Mouse (Mus musculus): ENCODE results near the gene Gm20509. TPM values are rescaled to one million over a fixed set of nuclear protein-coding genes. Genes with fewer than 3 reads are reported as not detected.

Gene Gm20509
- total and polyA plus RNA-seq, 3 experiments = not detected

GRCm38 (mm10) chr9:73059224-73059623 is 43.0 kb upstream of the Gm20509 start:
- dilution Hi-C loops (cut with MboI; ENCODE audit: extremely low pct_ligation_motif_present, extremely low pct_unique_long_range_greater_than_20kb, low sequenced_read_pairs) = no loop called here
- Histone ChIP-seq H3K9me3 (replicated peaks; ENCODE audit: low read length) (no peaks in the 10 kb centered on the region), H3K27ac (ENCODE audit: insufficient read depth, low read depth) (no peak overlapping the region), H3K4me3 (replicated peaks in 1 of 3; ENCODE audit: low read depth in 2 of 3, low read length in 2 of 3, poor library complexity in 1 of 3) (no peak overlapping the region), H3K4me2 (ENCODE audit: insufficient read depth, low read depth, poor library complexity, severe bottlenecking) (no peak overlapping the region), H3K79me2 (replicated peaks; ENCODE audit: control insufficient read depth, extremely low read depth, insufficient read depth, poor library complexity, severe bottlenecking) (no peaks in the 10 kb centered on the region), H3K4me1 (ENCODE audit: control insufficient read depth in 1 of 2, insufficient read depth in 2 of 2) (peaks cover 3 to 46% of the 10 kb centered on the region in 2 experiments; a peak in 3 of 4 replicates), H3K36me3 (replicated peaks in 1 of 2; ENCODE audit: control insufficient read depth in 1 of 2, insufficient read depth in 1 of 2, low read length in 1 of 2) (peaks cover 0 to 26% of the 10 kb centered on the region in 2 experiments), H3K27me3 (replicated peaks) (no peaks in the 10 kb centered on the region), H3K9ac (ENCODE audit: insufficient read depth, low read depth) (no peak overlapping the region)
- TF ChIP-seq HCFC1 (IDR thresholded peaks at IDR 0.05; ENCODE audit: low read depth, low read length) (no peak), E2F4 (IDR thresholded peaks at IDR 0.05; ENCODE audit: insufficient replicate concordance, low read depth, low read length) (no peak), ZKSCAN1 (IDR thresholded peaks at IDR 0.05; ENCODE audit: borderline replicate concordance, low read depth, low read length) (no peak)
- DNase-seq (ENCODE audit: extremely low read depth) = no peak
- in situ Hi-C loops (cut with MboI; ENCODE audit: low pct_ligation_motif_present, low pct_unique_long_range_greater_than_20kb, low sequenced_read_pairs) = no loop called here

DNA sequence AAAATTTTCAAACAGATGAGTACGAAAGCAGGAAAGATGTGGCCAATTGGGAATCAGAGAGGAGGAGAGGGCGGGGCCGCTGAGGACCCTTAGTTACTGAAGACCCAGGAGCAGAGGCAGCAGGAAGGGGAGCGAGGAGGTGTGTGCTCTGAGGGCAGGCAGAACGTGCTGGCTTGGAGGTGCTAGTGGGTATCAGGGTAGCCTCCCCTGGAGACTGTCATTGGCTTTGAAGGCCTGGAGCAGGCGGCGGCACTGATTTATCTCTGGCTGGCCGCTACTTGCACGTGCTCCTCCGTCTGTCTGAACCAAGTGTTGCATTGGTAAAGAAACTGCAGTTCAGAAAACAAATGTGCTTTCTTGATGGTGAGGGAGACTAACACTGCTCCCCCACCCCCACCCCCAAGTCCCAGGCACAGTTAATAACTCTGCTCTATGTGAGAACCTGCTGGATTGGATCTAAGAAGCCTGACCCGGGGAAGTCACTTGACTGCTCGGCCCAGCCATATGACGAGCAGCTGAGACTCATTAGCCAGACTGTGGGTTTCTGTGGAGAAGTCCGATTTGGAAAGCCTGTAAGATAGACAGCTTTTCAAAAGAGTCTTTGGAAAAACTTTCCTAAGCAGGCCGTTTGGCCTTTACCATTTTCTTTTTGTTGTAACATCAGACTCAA is 38.5 kb upstream of the Gm20509 start:
- Histone ChIP-seq H3K4me2 (ENCODE audit: insufficient read depth, low read depth, poor library complexity, severe bottlenecking) (no peak overlapping the region), H3K4me1 (ENCODE audit: control insufficient read depth in 1 of 2, insufficient read depth in 2 of 2) (peaks cover 0 to 4% of the 10 kb centered on the region in 2 experiments; a peak in 2 of 4 replicates), H3K9ac (ENCODE audit: insufficient read depth, low read depth) (no peak overlapping the region), H3K4me3 (replicated peaks in 1 of 3; ENCODE audit: low read depth in 2 of 3, low read length in 2 of 3, poor library complexity in 1 of 3) (no peak overlapping the region), H3K79me2 (replicated peaks; ENCODE audit: control insufficient read depth, extremely low read depth, insufficient read depth, poor library complexity, severe bottlenecking) (no peaks in the 10 kb centered on the region), H3K36me3 (replicated peaks in 1 of 2; ENCODE audit: control insufficient read depth in 1 of 2, insufficient read depth in 1 of 2, low read length in 1 of 2) (peaks cover 0 to 38% of the 10 kb centered on the region in 2 experiments), H3K9me3 (replicated peaks; ENCODE audit: low read length) (no peaks in the 10 kb centered on the region), H3K27ac (ENCODE audit: insufficient read depth, low read depth) (no peak overlapping the region), H3K27me3 (replicated peaks) (no peaks in the 10 kb centered on the region)
- TF ChIP-seq TBP (conservative IDR thresholded peaks at IDR 0.05; ENCODE audit: low read depth, low read length) = no peak
- TF ChIP-seq JUN (IDR thresholded peaks at IDR 0.05; ENCODE audit: insufficient read depth, low read depth, low read length) = no peak
- no peak for TF ChIP-seq PAX5 (IDR thresholded peaks at IDR 0.05; ENCODE audit: low read length)
- no peak for TF ChIP-seq EP300 (IDR thresholded peaks at IDR 0.05; ENCODE audit: low read length)
- TF ChIP-seq MAFK (IDR thresholded peaks at IDR 0.05; ENCODE audit: insufficient replicate concordance, low read length) = no peak
- no peak for TF ChIP-seq IRF4 (IDR thresholded peaks at IDR 0.05; ENCODE audit: low read depth, low read length)
- TF ChIP-seq RCOR1 (conservative IDR thresholded peaks at IDR 0.05; ENCODE audit: low read depth, low read length) = no peak
- no peak for TF ChIP-seq ZMIZ1 (IDR thresholded peaks at IDR 0.05; ENCODE audit: low read depth, low read length)
- TF ChIP-seq ZNF384 (IDR thresholded peaks at IDR 0.05; ENCODE audit: low read depth, low read length) = no peak
- no peak for TF ChIP-seq USF2 (conservative IDR thresholded peaks at IDR 0.05; ENCODE audit: low read depth, low read length)
- TF ChIP-seq NRF1 (IDR thresholded peaks at IDR 0.05; ENCODE audit: low read depth, low read length) = no peak
- in situ Hi-C loops (cut with MboI; ENCODE audit: low pct_ligation_motif_present, low pct_unique_long_range_greater_than_20kb, low sequenced_read_pairs) = no loop called here
- DNase-seq (ENCODE audit: extremely low read depth) = no peak
- dilution Hi-C loops (cut with MboI; ENCODE audit: extremely low pct_ligation_motif_present, extremely low pct_unique_long_range_greater_than_20kb, low sequenced_read_pairs) = no loop called here
